Mouse (Mus musculus): Measurements from ENCODE around the gene Enpp3.
"Not testable (repeated sequence)": the region's sequence is repeated elsewhere in the genome, so short reads cannot be mapped to it uniquely, and the experiment has no call there.

The Enpp3 gene

DNA sequence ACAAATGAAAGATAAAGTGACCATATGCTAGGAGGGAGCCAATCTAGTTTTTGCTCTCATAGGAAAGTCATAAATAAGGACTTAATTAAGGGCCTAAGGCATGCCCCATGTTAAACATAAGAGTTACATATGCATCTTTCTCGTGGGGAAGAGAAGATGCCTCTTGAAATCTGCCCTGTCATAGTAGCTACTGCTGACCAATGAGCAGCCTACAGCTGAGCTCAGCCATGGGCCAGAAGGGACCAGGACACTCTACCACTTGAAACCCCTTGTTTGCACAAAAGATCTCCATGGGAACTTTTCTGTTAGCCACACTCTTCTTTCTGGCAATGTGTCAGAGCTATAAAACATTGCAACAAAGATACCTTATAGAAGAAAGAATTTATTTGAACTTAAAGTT lies 19.4 kb downstream of the Enpp3 start:
- DNase-seq (ENCODE audit: low read depth, low spot score) = no peak

GRCm38 (mm10) chr10:24822842-24823241 lies 19.8 kb downstream of the Enpp3 start:
- no peak for DNase-seq (ENCODE audit: low read depth, low spot score)

DNA sequence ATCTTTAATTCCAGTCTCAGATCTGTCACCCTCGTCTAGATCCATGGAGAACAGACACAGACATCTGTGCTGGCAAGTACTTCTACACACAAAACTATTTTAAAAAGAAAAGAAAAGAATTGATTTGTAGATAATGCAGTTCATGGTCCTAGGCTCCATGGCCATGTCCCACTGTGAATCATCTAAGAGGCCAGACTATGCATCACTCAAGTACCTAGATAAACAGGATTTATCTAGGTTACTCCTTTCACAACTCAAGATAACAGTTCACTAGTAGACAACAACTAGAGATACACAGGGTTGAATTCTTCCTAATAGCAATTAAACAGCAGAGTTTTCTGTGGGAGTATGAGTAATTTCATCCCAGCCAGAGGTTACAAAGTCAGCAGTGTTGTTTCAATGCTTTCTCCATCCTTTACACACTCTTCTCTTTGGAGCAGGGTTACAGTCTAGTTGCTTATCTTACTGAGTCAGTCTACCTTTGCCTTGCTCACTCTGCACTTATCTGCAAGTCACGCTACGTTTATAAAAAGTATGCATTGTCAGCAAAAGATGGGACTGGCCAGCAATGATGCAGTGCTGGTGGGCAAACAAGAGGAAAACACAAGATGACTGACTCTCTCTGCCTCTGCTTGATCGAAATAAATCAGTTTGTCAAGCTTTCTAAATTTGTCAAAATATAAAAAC lies 20.5 kb downstream of the Enpp3 start:
- no peak for DNase-seq (ENCODE audit: low read depth, low spot score)

GRCm38 (mm10) chr10:24819526-24819925 lies 23.1 kb downstream of the Enpp3 start:
- peak; percentile 70 for DNase-seq (ENCODE audit: low read depth, low spot score)

DNA sequence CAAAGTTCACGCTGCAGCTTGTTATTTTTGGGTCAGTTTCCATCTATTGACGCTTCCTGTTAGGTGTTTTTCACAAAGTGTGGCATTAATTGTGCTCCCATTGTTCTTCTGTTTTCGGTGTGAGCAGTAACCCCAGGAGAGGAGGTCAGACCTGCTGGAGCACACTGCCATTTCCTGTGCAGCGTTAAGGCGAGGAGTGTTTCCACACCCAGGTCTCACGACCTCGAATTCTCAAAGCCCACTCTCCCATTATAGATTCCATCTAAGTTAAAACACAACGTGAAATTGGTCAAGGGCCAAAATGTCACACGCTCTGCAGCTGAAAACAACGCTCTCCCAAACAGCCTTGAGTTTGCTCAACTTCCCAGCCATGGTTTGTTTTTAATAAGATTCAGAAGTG lies 32.0 kb downstream of the Enpp3 start:
- peak; percentile 51 for DNase-seq (ENCODE audit: low read depth, low spot score)

DNA sequence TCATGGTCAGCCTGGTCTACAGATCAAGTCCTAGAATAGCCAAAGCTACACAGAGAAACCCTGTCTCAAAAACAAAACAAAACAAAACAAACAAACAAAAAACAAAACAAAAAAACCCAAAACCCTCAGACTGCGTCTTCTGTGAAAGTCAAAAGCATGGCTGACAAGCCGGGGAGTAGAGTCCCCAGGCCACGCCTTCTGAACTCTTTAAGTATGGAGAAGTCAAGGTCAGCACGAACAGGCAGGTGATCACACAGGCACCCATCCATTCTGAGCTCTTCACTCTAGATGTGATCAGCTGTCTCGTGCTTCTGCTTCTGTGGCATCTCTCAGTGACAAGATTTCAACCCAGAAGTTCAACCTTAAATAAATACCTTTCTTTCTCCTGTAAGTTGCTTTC lies 35.9 kb downstream of the Enpp3 start:
- DNase-seq (ENCODE audit: low read depth, low spot score) = peak; percentile 82

GRCm38 (mm10) chr10:24805876-24806275 lies 36.7 kb downstream of the Enpp3 start:
- peak; percentile 80 for DNase-seq (ENCODE audit: low read depth, low spot score)

DNA sequence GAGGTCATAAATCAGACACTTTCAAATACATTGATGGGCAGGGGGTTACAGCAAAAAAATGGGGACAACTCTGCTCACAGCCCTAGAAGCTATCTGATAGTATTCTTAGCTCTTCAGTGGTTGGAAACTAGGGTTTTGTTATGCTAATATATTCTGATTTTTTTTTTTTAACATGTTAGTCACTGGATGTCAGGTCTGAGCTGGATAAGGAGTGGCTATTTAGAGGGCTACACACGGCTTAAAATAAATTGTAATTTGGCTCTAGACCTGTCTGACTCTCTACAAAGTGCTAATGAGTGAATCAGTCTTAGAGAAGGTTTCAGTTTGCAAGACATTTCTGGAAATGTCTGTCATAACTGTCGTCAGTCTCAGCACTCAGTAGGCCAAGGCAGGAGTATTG lies 37.5 kb downstream of the Enpp3 start:
- peak; percentile 70 for DNase-seq (ENCODE audit: low read depth, low spot score)

- not testable (repeated sequence) for DNase-seq (ENCODE audit: low read depth, low spot score)
These were observed 39.8 kb downstream of the Enpp3 start for GRCm38 (mm10) chr10:24802742-24803244.

GRCm38 (mm10) chr10:24801796-24802195 lies 40.8 kb downstream of the Enpp3 start:
- no peak for DNase-seq (ENCODE audit: low read depth, low spot score)

GRCm38 (mm10) chr10:24797246-24797645 lies 45.4 kb downstream of the Enpp3 start:
- DNase-seq (ENCODE audit: low read depth, low spot score) = peak; percentile 86

DNA sequence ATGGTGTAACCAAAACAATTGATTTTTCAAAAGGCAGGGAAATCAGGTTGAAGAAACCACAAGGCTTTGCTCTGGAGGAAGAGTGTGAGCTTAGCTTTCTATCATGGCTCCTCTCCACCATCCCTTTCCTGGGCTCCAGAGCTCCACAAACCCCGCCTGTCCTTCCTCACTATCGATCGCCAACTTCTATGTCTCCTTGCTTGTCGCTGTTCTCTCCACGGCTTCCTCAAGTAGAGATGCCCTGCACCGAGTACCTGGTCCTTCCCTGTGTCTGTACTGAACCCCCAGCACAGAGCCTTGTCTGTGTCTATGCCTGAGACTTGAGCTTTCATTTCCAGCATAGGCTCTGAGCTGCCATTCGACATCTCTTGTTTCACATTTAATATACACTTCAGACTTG lies 49.9 kb downstream of the Enpp3 start:
- no peak for DNase-seq (ENCODE audit: low read depth, low spot score)

GRCm38 (mm10) chr10:24789747-24790545 lies 52.7 kb downstream of the Enpp3 start:
- DNase-seq (ENCODE audit: low read depth, low spot score) = peak; percentile 83

DNA sequence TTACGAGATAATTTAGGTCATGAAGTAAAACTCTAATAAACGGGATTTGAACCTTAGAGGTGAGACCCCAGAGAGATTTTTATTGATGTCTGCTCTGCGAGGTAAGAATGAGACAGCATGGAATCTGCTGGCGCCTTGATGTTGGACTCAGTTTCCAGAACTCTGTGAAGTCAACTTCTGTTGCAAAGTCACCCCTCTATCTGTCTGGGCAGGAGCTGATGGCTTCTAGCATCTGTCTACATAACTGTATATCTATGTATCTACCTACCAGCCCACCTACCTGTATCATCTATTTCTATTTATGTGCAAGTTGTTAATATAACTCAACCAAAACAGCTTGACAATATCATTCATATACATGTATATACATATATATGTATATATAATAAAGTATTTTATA lies 57.3 kb downstream of the Enpp3 start:
- DNase-seq (ENCODE audit: low read depth, low spot score) = no peak

- no peak for DNase-seq (ENCODE audit: low read depth, low spot score)
These were observed 57.9 kb downstream of the Enpp3 start for GRCm38 (mm10) chr10:24784624-24785276.

DNA sequence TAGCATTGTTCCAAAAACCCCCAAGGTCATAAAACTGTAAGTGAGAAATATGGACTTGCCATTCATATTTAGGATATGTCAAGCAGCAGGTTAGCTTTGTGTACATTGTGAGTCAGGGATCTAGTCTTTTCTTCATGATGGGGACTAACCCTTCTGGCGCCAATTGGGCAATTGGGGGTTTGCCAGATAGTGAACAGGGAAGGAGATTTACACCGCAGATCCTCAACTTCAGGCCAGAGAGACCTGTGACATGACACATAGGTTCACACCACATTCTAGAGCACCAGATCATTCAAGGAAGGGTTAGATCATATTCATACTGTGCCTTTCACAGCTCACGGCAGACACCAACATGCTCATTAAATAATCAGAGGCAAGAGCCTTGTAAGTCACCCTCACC lies 58.7 kb downstream of the Enpp3 start:
- no peak for DNase-seq (ENCODE audit: low read depth, low spot score)

DNA sequence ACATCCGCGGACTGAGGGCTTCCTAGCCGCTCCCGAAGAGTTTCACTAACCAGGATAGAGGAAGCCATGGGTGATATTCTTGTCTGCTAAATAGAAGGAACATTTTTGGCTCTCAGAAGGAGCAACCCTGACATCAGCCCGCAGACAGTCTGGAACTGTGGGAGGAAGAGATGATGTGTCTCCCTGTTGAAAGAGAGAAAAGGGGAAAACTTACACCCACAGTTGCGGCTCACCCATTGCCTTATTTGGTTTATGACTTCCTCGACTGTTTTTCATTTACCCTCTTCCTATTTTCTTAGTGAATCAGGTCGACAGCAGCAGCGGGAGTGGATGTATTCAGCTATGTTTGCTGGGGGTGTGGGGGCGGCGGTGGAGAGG lies 64.0 kb downstream of the Enpp3 start:
- DNase-seq (ENCODE audit: low read depth, low spot score) = no peak

GRCm38 (mm10) chr10:24777916-24778642 lies 64.5 kb downstream of the Enpp3 start:
- no peak for DNase-seq (ENCODE audit: low read depth, low spot score)

GRCm38 (mm10) chr10:24769496-24769895 lies 73.1 kb downstream of the Enpp3 start:
- DNase-seq (ENCODE audit: low read depth, low spot score) = no peak

- no peak for DNase-seq (ENCODE audit: low read depth, low spot score)
These were observed 74.9 kb downstream of the Enpp3 start for GRCm38 (mm10) chr10:24767695-24768094.

- no peak for DNase-seq (ENCODE audit: low read depth, low spot score)
These were observed 76.6 kb downstream of the Enpp3 start for GRCm38 (mm10) chr10:24766061-24766460.

Measured in R1 (cell line).